Mouse (Mus musculus) limb, embryonic 14.5 days (tissue): ENCODE measurements around the gene Tub. TPM values are rescaled to one million over a fixed set of nuclear protein-coding genes. Genes with fewer than 3 reads are reported as not detected.

ENCODE experiments used
- ATAC-seq: fragments of 200-750 bp; cut with Nextera tagmentation; 2 replicates; pipeline ENCODE4 v1.8.0; 2017; ENCODE audit warnings: low read depth, moderate number of reproducible peaks, moderate TSS enrichment; ENCODE audit not compliant: low FRiP score
- DNase-seq: peaks from one replicate; pipeline ENCODE4 v3.0.0-alpha.2; 2015; ENCODE audit warnings: low spot score
- H3K27ac ChIP-seq: fragments of 300-500 bp; sonication (generic); replicated peaks from 2 replicates; pipeline ENCODE4 v1.5.1; 2014; ENCODE audit warnings: low read depth, mild to moderate bottlenecking, low read length, moderate library complexity, mixed read lengths
- H3K27me3 ChIP-seq: fragments of 300-500 bp; sonication (generic); 2 replicates; pipeline ENCODE4 v1.6.1; 2014; ENCODE audit warnings: low read length, mixed read lengths; ENCODE audit not compliant: control insufficient read depth, insufficient read depth
- H3K36me3 ChIP-seq: fragments of 300-500 bp; sonication (generic); 2 replicates; pipeline ENCODE4 v1.6.1; 2014; ENCODE audit warnings: mild to moderate bottlenecking, low read length, moderate library complexity, mixed read lengths; ENCODE audit not compliant: control insufficient read depth, insufficient read depth
- H3K4me1 ChIP-seq: fragments of 300-500 bp; sonication (generic); 2 replicates; pipeline ENCODE4 v1.6.1; 2014; ENCODE audit warnings: antibody characterized with exemption, low read length, mixed read lengths; ENCODE audit not compliant: control insufficient read depth, insufficient read depth
- H3K4me2 ChIP-seq: fragments of 300-500 bp; sonication (generic); replicated peaks from 2 replicates; pipeline ENCODE4 v1.6.1; 2014; ENCODE audit warnings: low read depth, mild to moderate bottlenecking, low read length, moderate library complexity; ENCODE audit not compliant: severe bottlenecking
- H3K4me3 ChIP-seq: fragments of 300-500 bp; sonication (generic); replicated peaks from 2 replicates; pipeline ENCODE4 v1.5.1; 2014; ENCODE audit warnings: low read length
- H3K9ac ChIP-seq: fragments of 300-500 bp; sonication (generic); 2 replicates; pipeline ENCODE4 v1.6.1; 2014; ENCODE audit warnings: mild to moderate bottlenecking, low read depth, low read length, moderate library complexity; ENCODE audit not compliant: severe bottlenecking
- H3K9me3 ChIP-seq: fragments of 300-500 bp; sonication (generic); 2 replicates; pipeline ENCODE4 v1.6.1; 2016; ENCODE audit warnings: low read length; ENCODE audit not compliant: control insufficient read depth
- POLR2A ChIP-seq: fragments of 200-500 bp; IDR thresholded peaks from 2 replicates; pipeline ENCODE4 v1.8.0; 2012; ENCODE audit warnings: inconsistent platforms, mild to moderate bottlenecking, moderate library complexity, borderline replicate concordance; ENCODE audit not compliant: insufficient read depth, insufficient read length; ENCODE audit errors: extremely low read depth
- WGBS: fragments of 180-500 bp; shearing (Covaris S2); extraction: QIAGEN DNeasy Blood & Tissue Kit; methylation state at CpG from one replicate; pipeline ENCODE4 v1.1.7; 2014; 5-methylcytosine and 5-hydroxymethylcytosine counted together
- polyA plus RNA-seq, 2 experiments: library from polyadenylated mRNA; depleted of rRNA in 1 of 2; stranded (reverse) in 1 of 2; unstranded in 1 of 2; fragments of >200 nt; fragmentation: Nextera tagmentation in 1 of 2; extraction: Ambion mirVana in 1 of 2; gene quantifications; 2 replicates each; pipeline versions ENCODE4 v1.2.1 to v1.2.3; 2012 to 2014

Tub gene
- polyA plus RNA-seq, 2 experiments: 4.0 to 14.1 TPM

- Histone ChIP-seq H3K4me1 (no peaks in the 10 kb centered on the region), H3K27ac (no peak overlapping the region), H3K27me3 (peaks cover 35% of the 10 kb centered on the region), H3K9ac (peak overlapping the region; percentile 73; the same call in 1 of the 2 replicates), H3K9me3 (no peaks in the 10 kb centered on the region), H3K4me3 (peak overlapping the region; percentile 65), H3K4me2 (peak overlapping the region; percentile 85), H3K36me3 (no peaks in the 10 kb centered on the region)
- no peak for ATAC-seq
- 48% methylated on average over 8 of the region's 8 CpGs for WGBS
- no peak for DNase-seq
- TF ChIP-seq POLR2A: no peak
Observed at GRCm38 (mm10) chr7:109011596-109012180, 61.5 kb downstream of the Tub start.

GRCm38 (mm10) chr7:109012575-109012974, 62.4 kb downstream of the Tub start:
- H3K36me3 ChIP-seq: no peaks in the 10 kb centered on the region
- no peak overlapping the region for H3K4me3 ChIP-seq
- H3K4me2 ChIP-seq: no peak overlapping the region
- ATAC-seq (no peak), DNase-seq (no peak)
- no peak overlapping the region for H3K27ac ChIP-seq
- 95% methylated on average over 1 of the region's 1 CpGs for WGBS
- TF ChIP-seq POLR2A: no peak
- no peaks in the 10 kb centered on the region for H3K4me1 ChIP-seq
- no peaks in the 10 kb centered on the region for H3K9me3 ChIP-seq
- H3K27me3 ChIP-seq: peaks cover 35% of the 10 kb centered on the region
- H3K9ac ChIP-seq: no peak overlapping the region

GRCm38 (mm10) chr7:109012998-109013625, 63.0 kb downstream of the Tub start:
- no peak overlapping the region for H3K27ac ChIP-seq
- no peak overlapping the region for H3K4me3 ChIP-seq
- no peak for TF ChIP-seq POLR2A
- no peaks in the 10 kb centered on the region for H3K4me1 ChIP-seq
- no peak overlapping the region for H3K9ac ChIP-seq
- DNase-seq (no peak), ATAC-seq (no peak)
- no peak overlapping the region for H3K4me2 ChIP-seq
- H3K9me3 ChIP-seq: no peaks in the 10 kb centered on the region
- no peaks in the 10 kb centered on the region for H3K36me3 ChIP-seq
- H3K27me3 ChIP-seq: peaks cover 35% of the 10 kb centered on the region
- 43% methylated on average over 4 of the region's 4 CpGs for whole genome bisulfite sequencing

DNA sequence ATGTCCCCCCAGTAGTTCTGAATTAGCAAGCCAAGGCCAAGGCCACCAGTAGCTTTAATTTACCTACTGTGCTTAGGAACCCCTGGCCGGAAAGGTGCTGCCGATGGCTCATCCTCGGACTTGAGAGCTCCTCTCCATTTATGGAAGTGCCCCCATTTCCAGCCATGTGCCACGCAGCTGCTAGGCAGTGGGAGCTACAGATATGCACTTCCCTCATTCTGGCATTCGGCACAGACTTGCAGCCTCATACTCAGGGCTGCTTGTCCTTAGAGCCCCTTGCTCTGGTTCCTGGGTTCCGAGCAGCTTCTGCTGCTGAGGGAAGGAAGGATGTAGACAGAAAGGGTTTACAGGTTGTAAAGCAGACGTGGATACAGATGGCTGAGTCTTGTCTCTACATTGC, 64.7 kb downstream of the Tub start:
- H3K4me3 ChIP-seq: no peak overlapping the region
- no peak for TF ChIP-seq POLR2A
- no peak overlapping the region for H3K9ac ChIP-seq
- H3K36me3 ChIP-seq: no peaks in the 10 kb centered on the region
- ATAC-seq: no peak
- no peak for DNase-seq
- H3K9me3 ChIP-seq: no peaks in the 10 kb centered on the region
- H3K4me1 ChIP-seq: no peaks in the 10 kb centered on the region
- no peak overlapping the region for H3K4me2 ChIP-seq
- no peak overlapping the region for H3K27ac ChIP-seq
- WGBS: 77% methylated on average over 7 of the region's 7 CpGs
- H3K27me3 ChIP-seq: peaks cover 30% of the 10 kb centered on the region

- Histone ChIP-seq H3K4me1 (no peaks in the 10 kb centered on the region), H3K27ac (no peak overlapping the region), H3K4me3 (no peak overlapping the region), H3K4me2 (no peak overlapping the region), H3K9ac (no peak overlapping the region), H3K36me3 (no peaks in the 10 kb centered on the region), H3K9me3 (no peaks in the 10 kb centered on the region), H3K27me3 (peaks cover 14% of the 10 kb centered on the region)
- no peak for TF ChIP-seq POLR2A
- ATAC-seq (no peak), DNase-seq (no peak)
- 28% methylated on average over 5 of the region's 5 CpGs for WGBS
Observed at GRCm38 (mm10) chr7:109016378-109016923, 66.3 kb downstream of the Tub start.
